Mouse (Mus musculus) cerebellum, adult 2 months (tissue): ENCODE measurements around the gene 2010003K11Rik. TPM values are rescaled to one million over a fixed set of nuclear protein-coding genes. Genes with fewer than 3 reads are reported as not detected.

ENCODE experiments used
- DNase-seq, 2 experiments: peaks; one replicate each; pipeline ENCODE4 v3.0.0; 2021
- H3K27ac ChIP-seq: fragments of 200-500 bp; 2 replicates; pipeline ENCODE4 v1.5.1; 2012; ENCODE audit warnings: low read length, control low read depth, inconsistent platforms; ENCODE audit not compliant: insufficient read depth
- H3K27me3 ChIP-seq: fragments of 200-500 bp; 2 replicates; pipeline ENCODE4 v1.6.1; 2012; ENCODE audit warnings: inconsistent platforms, mild to moderate bottlenecking, low read length, moderate library complexity; ENCODE audit not compliant: control insufficient read depth, insufficient read depth
- H3K4me1 ChIP-seq: fragments of 200-500 bp; 2 replicates; pipeline ENCODE4 v1.6.1; 2011; ENCODE audit warnings: low read length; ENCODE audit not compliant: control insufficient read depth, insufficient read depth
- H3K4me3 ChIP-seq: fragments of 200-500 bp; replicated peaks from 2 replicates; pipeline ENCODE3; 2011; ENCODE audit warnings: mild to moderate bottlenecking, low read depth, low read length, control low read depth; ENCODE audit not compliant: insufficient read depth
- CTCF ChIP-seq: fragments of 200-500 bp; IDR thresholded peaks from 2 replicates; pipeline ENCODE4 v1.5.1; 2011; ENCODE audit warnings: low read depth, mild to moderate bottlenecking, control low read depth, low read length, moderate library complexity, borderline replicate concordance; ENCODE audit not compliant: insufficient read depth
- POLR2A ChIP-seq: fragments of 200-500 bp; IDR thresholded peaks from 2 replicates; pipeline ENCODE4 v1.6.1; 2011; ENCODE audit warnings: low read length, control low read depth, borderline replicate concordance; ENCODE audit not compliant: insufficient read depth
- WGBS: fragments of 180-500 bp; shearing (Covaris S2); methylation state at CpG from one replicate; pipeline ENCODE4 v1.1.7; 2018; 5-methylcytosine and 5-hydroxymethylcytosine counted together
- polyA plus RNA-seq: library from polyadenylated mRNA; depleted of rRNA; stranded (reverse); fragments of >200 nt; gene quantifications from 2 replicates; pipeline ENCODE4 v1.2.3, GENCODE M21; 2012

The 2010003K11Rik gene
- polyA plus RNA-seq, 1 experiment = not detected

- Histone ChIP-seq H3K27me3 (no peaks in the 10 kb centered on the region), H3K4me3 (no peak overlapping the region), H3K27ac (no peak overlapping the region), H3K4me1 (peaks cover 53% of the 10 kb centered on the region)
- TF ChIP-seq POLR2A = no peak
- no peak for TF ChIP-seq CTCF
- DNase-seq = peak in 1 of 2 experiments; percentile 60
- 91% methylated on average over 3 of the region's 3 CpGs for WGBS
Measured at GRCm38 (mm10) chr19:4496535-4497262, 1.7 kb downstream of the 2010003K11Rik start.

DNA sequence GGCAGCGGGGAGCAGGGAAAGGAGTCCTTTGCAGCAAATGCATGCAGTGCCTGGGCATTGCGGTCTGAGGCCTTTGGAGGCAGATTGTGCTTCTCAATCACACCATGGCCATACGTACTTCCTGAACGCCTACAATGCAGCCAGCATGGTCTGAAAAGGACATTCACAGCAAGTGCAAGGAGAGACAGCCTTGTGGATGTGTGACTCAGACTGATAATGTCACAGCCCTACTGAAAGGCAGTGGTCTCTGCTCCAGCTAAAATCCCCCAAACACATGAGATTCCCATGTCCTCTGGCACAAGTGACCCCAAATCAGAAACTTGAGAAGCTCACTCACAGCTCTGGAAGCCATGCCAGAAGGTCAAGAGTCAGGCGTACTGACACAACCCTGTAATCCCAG, 2.6 kb downstream of the 2010003K11Rik start:
- TF ChIP-seq POLR2A (no peak), CTCF (no peak)
- H3K4me3 ChIP-seq = no peak overlapping the region
- peaks cover 61% of the 10 kb centered on the region for H3K4me1 ChIP-seq
- no peak overlapping the region for H3K27ac ChIP-seq
- H3K27me3 ChIP-seq = no peaks in the 10 kb centered on the region
- WGBS = 95% methylated on average over 5 of the region's 5 CpGs
- DNase-seq = no peak

DNA sequence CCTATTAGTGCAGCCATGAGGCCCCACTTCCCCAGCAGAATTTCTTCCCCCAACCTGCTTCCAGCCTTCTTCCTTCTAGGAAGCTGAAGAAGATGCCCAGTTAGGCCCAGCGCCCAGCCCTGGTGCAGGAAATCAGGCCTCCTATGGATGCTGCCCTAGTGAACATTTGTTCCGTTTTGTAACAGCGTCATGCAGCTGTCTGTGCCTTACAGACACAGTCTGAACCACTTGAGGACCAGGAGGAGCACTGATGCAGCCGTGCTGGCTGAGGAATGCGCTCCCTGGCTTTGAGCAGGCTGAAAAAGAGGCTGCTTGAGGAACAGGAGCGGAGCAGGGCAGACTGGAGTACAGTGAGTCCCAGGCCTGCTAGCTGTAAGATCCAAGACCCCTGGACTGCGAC, 3.7 kb downstream of the 2010003K11Rik start:
- Histone ChIP-seq H3K27me3 (no peaks in the 10 kb centered on the region), H3K27ac (peak overlapping the region; percentile 3; the same call in 1 of the 2 replicates), H3K4me1 (peaks cover 63% of the 10 kb centered on the region), H3K4me3 (no peak overlapping the region)
- no peak for DNase-seq
- TF ChIP-seq POLR2A = no peak
- TF ChIP-seq CTCF = no peak
- 55% methylated on average over 7 of the region's 7 CpGs for WGBS

DNA sequence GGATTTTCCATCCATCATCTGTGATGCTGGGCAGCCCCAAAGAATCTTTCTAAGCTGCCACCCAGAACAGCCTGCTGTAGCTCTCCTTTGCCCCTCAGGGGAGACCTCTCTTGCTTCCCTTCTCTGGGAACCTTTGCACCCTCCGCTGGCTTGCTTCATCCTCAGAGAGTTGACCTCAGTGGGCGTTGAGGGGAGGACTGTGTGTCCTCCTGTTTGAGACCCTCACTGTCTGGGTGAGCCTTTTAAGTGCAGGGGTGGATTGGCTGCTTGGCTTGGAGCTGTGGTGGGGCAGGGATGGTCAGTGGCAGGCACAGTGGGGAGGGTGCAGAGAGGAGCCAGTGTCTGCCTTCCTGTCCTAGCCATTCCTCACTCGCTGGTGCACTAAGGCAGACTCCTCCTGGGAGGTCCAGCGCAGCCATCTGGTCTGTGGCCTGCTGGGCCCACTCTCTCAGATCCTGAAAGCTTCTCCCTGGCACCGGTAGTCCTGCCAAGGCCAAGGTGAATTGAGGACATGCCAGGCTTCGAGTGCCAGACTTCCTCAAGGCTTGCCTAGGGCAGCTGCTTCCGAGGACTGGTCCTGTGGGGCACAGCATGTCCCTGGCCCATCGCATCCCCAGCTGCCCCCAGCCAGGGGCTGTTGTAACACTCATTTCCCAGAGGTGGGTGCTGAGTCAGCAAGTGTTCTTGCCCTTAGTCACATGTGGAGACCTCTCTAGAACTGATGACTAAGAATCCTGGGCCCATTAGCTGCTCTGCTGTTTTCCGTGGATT, 5.7 kb downstream of the 2010003K11Rik start:
- TF ChIP-seq POLR2A = 0 out of 2 replicates have a peak, but pooled peaks have one; percentile 13
- TF ChIP-seq CTCF = 0 out of 2 replicates have a peak, but pooled peaks have one; percentile 4
- peak; percentile 97 to 98 for DNase-seq
- Histone ChIP-seq H3K27ac (peak overlapping the region; percentile 81), H3K4me3 (no peak overlapping the region), H3K27me3 (no peaks in the 10 kb centered on the region), H3K4me1 (peaks cover 66% of the 10 kb centered on the region)
- 7% methylated on average over 9 of the region's 9 CpGs for WGBS

DNA sequence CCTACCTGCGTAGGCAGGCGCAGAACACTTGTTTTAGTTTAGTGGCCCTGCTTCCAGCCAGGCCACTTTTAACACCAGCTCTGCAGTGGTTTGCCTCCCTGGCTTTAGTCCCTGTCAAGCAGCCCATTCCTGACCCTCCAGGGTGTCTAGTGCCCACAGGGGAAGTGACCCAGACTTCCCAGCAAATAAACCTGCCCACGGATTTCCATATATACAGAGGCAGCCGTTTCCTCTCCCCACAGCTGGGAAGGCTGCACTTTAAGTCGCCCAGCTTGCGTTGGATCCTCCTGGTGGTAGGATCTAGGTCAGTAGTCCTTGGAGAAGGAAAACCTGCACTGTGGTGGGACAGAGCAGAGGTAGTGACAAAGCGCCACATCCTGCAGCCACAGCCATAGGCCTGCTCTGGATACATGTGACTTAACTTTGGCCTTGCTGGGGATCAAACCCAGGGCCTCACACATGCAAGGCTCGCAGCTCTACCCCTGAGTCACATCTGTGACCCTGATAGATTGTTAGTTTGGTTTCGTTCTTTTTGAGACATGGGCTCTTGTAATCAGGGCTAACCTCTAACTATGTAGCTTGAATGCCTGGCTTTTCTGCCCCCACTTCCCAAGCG, 7.2 kb downstream of the 2010003K11Rik start:
- H3K27ac ChIP-seq = no peak overlapping the region
- 78% methylated on average over 10 of the region's 10 CpGs for WGBS
- H3K4me1 ChIP-seq = peaks cover 56% of the 10 kb centered on the region
- no peaks in the 10 kb centered on the region for H3K27me3 ChIP-seq
- no peak for DNase-seq
- TF ChIP-seq CTCF = no peak
- no peak for TF ChIP-seq POLR2A
- no peak overlapping the region for H3K4me3 ChIP-seq

GRCm38 (mm10) chr19:4487877-4488276, 10.5 kb downstream of the 2010003K11Rik start:
- DNase-seq = no peak
- 26% methylated on average over 2 of the region's 2 CpGs for WGBS
- Histone ChIP-seq H3K4me1 (peaks cover 31% of the 10 kb centered on the region), H3K27me3 (no peaks in the 10 kb centered on the region), H3K4me3 (no peak overlapping the region), H3K27ac (no peak overlapping the region)
- TF ChIP-seq POLR2A = no peak
- no peak for TF ChIP-seq CTCF

DNA sequence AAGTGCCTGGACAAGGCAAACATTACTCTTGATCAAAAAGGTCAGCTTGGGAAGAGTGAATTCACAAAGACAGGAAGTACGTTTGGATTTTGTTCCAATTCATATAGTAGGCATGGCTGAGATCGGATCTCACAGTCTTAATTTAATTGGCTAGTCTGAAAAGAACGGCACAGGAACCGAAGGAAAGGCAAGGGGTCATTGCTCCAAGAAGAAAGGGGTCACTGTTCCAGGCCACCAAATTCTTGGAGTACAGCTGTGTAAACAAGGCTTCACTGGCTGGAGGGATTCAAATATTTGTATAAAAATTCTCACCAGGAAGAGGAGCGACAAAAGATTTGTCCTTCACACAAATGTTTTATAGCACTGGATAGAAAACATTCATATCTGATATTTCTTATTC, 13.4 kb downstream of the 2010003K11Rik start:
- TF ChIP-seq POLR2A = no peak
- TF ChIP-seq CTCF = no peak
- H3K27ac ChIP-seq = no peak overlapping the region
- WGBS = 86% methylated on average over 5 of the region's 5 CpGs
- no peaks in the 10 kb centered on the region for H3K27me3 ChIP-seq
- H3K4me3 ChIP-seq = no peak overlapping the region
- DNase-seq = no peak
- H3K4me1 ChIP-seq = peaks cover 33% of the 10 kb centered on the region
